Mouse (Mus musculus) spleen, adult 18-20 months (tissue): ENCODE measurements around the gene Aco1.
A peak's percentile ranks its signal among the peaks of the same experiment; 100 is the strongest.

ENCODE experiments used
- DNase-seq, 2 experiments: peaks; one replicate each; pipeline ENCODE4 v3.0.0; 2022; ENCODE audit warnings: mixed read lengths in 2 of 2

Aco1 gene

GRCm38 (mm10) chr4:40157500-40158223, 14.8 kb downstream of the Aco1 start:
- DNase-seq = no peak

DNA sequence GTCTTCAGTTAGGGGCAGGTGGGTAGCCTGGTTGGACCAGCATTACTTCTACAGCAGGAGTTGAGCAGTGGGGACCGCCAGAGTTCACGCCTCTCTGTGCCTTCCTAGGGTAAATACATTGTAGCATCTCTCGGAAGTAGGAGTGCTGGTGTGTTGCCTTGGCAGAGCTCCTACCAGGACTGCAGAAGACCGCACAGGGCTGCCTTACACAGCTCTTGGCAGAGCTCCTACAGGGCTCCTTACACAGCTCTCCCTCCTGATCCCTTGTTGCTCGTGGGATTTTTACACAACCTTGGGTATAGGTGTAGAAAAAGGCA, 15.3 kb downstream of the Aco1 start:
- no peak for DNase-seq

DNA sequence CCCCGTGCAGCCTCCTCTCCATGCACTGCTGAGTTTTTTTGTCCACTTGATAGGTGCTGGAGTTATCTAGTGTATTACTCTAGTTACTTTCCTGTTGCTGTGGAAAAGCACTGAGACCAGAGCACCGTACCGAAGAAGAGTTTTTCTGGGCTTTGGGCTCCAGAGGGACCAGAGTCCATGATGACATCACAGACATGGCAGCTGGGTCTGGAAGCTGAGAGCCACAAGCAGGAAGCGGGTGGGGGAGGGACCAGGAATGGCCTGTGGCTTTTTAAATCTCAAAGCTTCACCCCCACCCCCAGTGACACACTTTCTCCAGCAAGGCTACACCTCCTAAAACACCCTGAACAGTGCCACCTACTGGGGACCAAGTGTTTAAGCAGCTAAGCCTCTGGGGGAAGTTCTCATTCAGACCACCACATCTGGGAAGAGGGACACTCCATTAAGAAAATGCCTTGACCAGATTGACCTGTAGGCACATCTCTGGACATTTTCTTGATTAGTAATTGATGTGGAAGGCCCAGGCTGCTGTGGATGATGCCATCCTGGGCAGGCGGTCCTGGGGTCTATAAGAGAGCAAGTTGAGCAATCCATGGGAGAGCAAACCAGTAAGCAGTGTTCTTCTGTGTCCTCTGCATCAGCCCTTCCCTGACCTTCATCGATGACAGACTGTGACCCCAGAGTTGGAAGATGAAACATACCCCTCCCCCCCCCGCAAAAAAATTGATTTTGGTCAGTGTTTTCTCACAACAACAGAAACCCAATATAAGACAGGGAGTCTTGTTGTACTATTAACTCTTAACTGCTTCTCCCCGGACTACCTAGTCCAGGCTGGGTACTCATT, 17.9 kb downstream of the Aco1 start:
- DNase-seq = no peak

GRCm38 (mm10) chr4:40163646-40164045, 20.8 kb downstream of the Aco1 start:
- no peak for DNase-seq

DNA sequence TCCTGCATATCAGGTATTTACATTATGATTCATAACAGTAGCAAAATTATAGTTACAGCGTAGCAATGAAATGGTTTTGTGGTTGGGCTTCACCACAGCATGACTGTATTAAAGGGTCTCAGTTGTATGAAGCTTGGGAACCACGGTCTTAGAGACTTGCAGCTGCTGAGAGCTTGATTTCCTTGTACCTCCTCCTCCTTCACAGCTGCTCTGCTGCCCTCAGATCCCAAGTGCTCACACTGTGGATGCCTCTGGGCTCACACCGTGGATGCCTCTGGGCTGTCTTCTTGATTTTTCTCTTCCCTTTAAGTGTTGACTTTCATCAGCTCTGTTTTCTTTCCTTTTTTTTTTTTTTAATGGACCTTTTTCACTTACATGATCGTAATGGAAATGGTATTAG, 28.6 kb downstream of the Aco1 start:
- no peak for DNase-seq

DNA sequence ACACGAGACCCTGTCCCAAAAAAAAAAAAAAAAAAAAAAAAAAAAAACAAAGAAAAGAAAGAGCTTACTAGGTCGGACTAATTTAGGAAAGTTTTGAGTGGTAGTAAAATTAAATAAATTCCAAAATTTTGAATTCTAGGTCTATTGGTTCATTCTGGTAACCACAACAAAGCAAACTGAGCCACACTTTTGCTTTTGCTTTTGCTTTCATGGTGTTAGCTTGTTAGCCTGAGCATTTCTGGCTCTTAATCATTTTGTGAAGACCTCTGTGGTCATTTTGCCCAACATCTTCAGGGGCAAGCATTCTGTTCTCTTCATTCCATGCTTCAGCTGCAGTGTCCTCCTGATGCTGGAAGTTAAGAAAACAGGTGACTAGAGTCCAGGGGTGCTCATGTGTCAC, 29.5 kb downstream of the Aco1 start:
- no peak for DNase-seq

DNA sequence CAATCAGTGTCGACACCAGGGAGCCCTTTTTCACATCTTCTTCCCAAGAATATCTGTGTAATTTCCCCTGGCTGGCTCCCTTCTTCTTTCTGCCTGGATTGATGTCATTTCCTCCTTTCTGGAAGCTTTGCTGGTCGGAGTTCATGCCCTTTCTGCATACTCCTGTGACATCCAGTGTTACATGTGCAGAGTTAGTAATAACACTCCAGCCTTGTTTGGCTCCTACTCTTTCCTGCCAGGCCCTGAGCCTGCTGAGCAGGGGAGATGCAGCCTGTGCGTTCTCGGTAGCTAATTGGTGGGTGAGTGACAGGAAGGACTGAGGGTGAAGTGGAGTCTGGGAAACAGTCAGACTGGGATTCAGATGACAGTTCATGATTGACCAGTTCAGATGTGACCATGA, 31.4 kb downstream of the Aco1 start:
- DNase-seq = no peak

DNA sequence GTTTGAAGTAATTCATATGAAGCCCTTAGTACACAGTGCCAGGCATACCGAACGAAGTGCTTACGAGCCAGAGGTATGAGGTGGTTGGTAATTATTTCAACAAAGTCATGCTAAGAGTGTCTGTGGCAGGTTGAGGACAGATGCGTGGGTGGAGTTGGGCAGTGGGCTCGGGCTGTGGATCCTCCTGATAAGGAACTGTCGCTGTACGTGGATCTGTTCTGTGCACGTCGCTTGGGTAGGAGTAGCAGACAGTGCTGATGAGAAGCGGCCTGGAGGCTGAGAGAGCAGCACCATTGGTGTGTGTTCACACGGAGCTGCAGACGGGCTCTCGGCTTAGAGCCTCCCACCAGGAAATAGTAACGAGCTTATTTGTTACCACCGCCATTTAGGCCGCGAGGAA, 35.7 kb downstream of the Aco1 start:
- no peak for DNase-seq

GRCm38 (mm10) chr4:40180046-40180445, 37.2 kb downstream of the Aco1 start:
- DNase-seq = no peak

DNA sequence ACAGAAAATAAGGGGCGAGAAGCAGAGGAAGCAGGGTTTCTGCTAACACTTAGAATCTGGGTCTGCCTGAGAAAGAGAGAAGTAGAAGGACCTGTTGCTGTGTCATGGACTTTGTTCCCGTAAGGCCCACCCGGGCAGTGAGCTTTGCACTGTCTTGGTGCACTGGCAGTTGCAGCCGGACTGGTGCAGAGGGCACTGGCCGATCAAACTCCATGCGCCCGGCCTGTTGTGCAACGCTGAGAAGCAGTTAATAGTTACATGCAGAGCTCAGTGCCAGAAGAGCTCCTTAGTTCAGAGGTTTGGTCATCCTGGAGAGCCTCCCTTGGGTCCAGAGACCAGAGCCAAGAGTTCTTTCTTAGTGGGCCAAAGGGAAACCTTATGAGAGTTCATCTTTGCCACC, 38.8 kb downstream of the Aco1 start:
- DNase-seq = no peak

GRCm38 (mm10) chr4:40182651-40183320, 39.9 kb downstream of the Aco1 start:
- peak; percentile 32 to 68 for DNase-seq

DNA sequence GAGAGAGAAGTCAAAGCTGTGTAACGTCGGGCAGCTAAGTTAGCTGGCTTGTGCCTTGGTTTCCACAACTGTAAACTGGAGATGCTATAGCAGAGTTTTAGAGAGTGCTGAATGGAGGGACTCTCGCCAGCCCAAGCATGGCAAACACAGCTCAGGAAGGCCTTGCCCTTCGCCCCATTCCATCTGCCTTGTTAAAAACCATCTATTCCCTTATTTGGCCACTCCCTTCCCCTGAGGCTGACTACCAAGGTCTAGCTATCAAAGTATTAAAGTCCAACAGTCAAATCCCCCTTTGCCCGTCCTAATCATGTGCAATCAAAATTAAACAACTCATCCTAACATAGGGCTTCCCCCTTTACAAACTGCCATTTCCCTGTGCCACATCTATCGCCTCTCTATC, 40.9 kb downstream of the Aco1 start:
- DNase-seq = no peak

DNA sequence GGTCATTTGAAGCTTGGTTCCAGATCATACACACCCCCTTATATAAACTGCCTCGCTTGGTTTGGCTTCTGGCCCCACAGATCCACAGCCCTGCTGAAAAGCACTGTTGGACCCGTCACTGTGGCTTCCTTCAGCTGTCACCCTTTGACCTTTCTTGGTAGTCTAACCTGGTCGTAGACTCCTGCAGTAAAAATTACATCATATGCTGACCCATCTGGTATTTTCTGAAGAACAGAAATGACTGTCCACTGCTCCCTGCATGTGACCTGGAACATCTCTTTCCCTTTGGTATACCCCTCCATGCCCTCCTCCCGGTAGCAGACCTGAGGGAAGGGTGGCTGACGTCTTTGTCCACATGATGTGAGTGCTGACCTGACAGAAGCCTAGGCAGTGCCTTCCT, 41.6 kb downstream of the Aco1 start:
- DNase-seq = no peak

- DNase-seq = no peak
These were observed 45.1 kb downstream of the Aco1 start for GRCm38 (mm10) chr4:40187956-40188355.

- DNase-seq = no peak
These were observed 49.4 kb downstream of the Aco1 start for GRCm38 (mm10) chr4:40192246-40192645.

DNA sequence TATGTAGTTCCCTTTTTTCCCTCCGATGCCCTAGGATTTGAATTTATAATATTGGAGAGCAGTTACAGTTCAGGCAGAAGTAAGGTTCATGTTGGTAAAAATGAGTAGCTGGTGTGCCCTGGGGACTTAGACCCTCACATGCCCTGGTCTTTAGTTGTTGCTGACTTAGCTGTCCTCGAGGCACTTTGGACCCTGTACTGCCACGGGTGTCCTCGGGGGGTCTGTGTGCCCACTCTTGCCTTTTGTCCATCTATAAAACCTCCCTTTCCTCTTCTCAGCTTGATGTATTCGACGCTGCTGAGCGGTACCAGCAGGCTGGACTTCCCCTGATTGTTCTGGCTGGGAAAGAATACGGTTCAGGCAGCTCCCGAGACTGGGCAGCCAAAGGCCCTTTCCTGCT, 50.6 kb downstream of the Aco1 start:
- DNase-seq = no peak

DNA sequence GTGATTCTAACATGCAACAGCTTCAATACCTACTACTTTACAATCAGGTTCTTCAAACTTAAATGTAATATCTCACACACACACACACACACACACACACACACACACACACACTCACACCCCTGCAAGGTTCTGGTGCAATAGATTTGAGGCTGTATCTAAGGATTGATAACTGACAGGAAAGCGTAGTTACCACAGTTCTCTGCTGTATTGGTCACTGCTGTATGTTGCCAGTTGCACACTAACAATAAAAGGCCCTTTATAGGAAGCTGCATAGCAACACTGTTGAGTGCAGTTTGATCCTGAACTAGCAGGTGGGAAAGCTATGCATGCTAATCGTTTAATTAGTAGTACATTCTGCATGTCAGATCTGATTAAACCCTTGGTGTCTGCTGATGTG, 52.5 kb downstream of the Aco1 start:
- no peak for DNase-seq

DNA sequence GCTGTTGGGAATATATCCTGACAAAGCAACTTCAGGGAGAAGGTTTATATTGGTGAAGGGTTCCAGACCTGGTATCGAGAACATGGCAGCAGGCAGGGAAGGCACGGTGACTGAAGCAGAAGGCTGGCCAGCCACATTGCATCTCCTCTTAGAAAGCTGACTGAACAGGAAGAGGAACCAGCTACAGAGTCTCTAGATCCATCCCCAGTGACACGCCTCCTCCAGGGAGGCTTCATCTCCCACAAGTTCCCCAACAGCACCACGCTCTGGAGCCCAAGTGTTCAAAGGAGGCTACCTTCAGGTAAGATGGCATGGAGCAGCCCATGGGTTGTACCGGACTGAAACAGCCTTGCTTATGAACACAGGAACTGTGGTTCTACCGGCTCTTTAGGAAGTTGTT, 59.3 kb downstream of the Aco1 start:
- no peak for DNase-seq

GRCm38 (mm10) chr4:40204374-40204773, 61.5 kb downstream of the Aco1 start:
- no peak for DNase-seq

DNA sequence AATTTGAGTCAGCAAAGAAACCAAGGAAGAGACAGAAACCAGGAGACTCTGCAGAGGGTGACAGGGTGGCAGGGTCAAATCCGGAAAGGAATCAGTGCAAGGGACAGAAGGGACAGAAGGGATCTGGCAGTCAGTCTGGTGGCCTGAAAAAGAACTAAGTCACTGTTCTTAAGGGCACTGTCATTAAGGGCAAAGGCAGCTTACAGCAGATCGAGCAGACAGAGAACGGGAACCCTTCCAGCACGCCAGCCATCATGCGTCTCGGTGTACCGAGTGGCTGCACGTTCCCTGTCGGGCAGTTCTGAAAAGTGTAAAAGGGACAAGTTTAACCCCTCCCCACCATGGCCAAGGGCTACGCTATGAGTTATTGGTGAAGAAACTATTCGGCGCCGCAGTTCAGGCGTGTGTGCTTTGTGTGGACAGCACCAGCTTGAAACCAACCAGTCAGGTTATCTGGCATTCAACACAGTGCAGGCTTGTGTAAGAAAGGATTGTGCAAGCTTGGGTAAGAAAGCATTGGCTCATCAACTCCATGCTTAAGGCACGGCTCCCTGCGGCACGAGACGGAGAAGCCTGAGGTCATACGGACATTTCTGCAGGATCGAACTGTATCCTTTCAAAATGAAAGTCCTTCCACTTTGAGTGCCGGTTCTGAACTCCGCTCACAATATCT, 62.5 kb downstream of the Aco1 start:
- DNase-seq = no peak

DNA sequence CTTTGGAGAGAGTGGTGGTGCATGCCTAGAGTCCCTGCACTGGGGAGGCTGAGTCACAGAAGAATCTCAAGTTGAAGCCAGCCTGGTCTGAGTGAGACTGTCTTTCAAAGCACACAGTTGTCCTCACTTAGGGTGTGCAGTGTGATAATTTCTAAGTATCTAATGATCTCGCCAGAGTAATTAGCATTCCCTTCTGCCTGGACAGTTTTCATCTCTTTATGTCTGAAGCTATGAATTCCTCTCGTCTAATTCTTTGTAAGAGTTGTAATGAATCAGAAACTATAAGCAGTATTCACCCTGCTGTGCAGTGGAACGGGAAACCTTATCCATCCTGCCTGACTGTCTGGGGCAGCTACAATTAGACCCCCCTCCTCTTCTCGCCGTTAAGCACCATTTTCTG, 64.8 kb downstream of the Aco1 start:
- no peak for DNase-seq

DNA sequence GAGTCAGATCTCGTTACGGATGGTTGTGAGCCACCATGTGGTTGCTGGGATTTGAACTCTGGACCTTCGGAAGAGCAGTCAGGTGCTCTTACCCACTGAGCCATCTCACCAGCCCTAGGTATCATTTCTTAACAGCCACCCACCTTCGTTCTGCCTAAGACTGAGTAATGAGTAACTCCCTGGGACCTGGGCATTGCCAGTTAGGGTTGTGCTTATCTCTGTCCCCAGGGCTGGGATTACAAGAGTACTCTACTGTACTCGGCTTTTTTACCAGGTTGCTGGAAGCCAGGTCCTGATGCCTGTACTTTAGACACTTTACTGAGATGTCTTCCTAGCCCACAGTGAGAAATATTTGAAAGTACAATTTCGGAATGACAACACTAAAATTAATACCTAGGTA, 69.3 kb downstream of the Aco1 start:
- no peak for DNase-seq

DNA sequence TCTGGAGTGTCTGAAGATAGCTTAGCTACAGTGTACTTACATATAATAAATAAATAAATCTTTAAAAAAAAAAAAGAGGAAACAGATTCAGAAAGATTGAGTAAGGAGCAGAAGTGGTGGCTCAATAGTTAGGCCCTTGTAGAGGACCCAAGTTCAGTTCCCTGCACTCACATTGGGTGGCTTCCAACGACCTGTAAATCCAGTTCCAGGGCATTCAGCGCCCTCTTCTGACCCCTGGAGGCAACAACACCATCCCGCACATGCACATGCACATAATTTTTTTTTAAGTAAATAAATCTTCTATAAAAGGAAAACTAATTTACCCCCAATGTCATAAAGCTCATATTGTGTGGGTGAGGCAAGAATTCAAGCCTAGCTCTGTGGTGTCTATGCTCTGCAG, 75.0 kb downstream of the Aco1 start:
- no peak for DNase-seq

DNA sequence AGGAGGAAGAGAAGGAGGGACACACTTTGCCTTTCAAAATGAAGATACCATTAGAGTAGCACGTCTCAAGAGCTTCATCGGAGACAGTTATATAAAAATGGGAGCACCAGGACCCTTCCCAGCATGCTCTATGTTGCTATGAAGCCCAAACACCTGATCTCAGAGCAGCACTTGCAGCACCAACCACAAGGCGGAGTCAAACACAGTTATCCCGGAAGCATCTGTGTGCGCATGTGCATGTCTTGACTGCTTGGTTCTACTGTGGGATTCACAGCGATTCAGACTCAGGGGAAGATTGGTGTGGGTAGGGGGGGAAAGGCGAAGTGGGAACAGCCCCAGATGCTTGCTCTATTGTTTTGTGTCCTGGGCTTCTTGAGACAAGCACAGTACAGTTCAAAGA, 75.5 kb downstream of the Aco1 start:
- peak in 1 of 2 experiments; percentile 31 for DNase-seq
